Mouse (Mus musculus) left cerebral cortex, postnatal 14 days (tissue): ENCODE data around the gene Crxos. TPM values are rescaled to one million over a fixed set of nuclear protein-coding genes. Genes with fewer than 3 reads are reported as not detected.

ENCODE experiments used
- total RNA-seq, 2 experiments: library from RNA; stranded (reverse); gene quantifications; 2 replicates each; pipeline ENCODE4 v1.2.3; 2021

Gene Crxos
- total RNA-seq, 2 experiments from 2014 or later = not detected

Other genes with a start within 250 kb of the Crxos start
- gene Obox3, start 242.7 kb upstream of the Crxos start, total RNA-seq = not detected
- gene Obox5, start 132.5 kb upstream of the Crxos start, total RNA-seq = not detected
- gene Obox6, start 42.9 kb upstream of the Crxos start, total RNA-seq = not detected
- not detected for gene Crx, start 2.6 kb upstream of the Crxos start, total RNA-seq
- 1,000 to 10,000 TPM; 1,549 to 1,751 TPM for gene Selenow, start 39.8 kb downstream of the Crxos start, total RNA-seq
- 100 to 1,000 TPM in 1 of 2 experiments, 10 to 100 TPM in 1; 97.9 to 106 TPM for gene Nop53, start 63.5 kb downstream of the Crxos start, total RNA-seq
- 1 to 10 TPM; 6.8 to 8.4 TPM for gene Ehd2, start 85.0 kb downstream of the Crxos start, total RNA-seq
- gene Bicra, start 165.3 kb downstream of the Crxos start, total RNA-seq = 10 to 100 TPM; 14.6 to 16.9 TPM
- gene Zfp541, start 179.2 kb downstream of the Crxos start, total RNA-seq = under 1 TPM; 0.40 to 0.59 TPM
- gene Napa, start 215.8 kb downstream of the Crxos start, total RNA-seq = 100 to 1,000 TPM; 241 to 246 TPM
- gene Kptn, start 237.3 kb downstream of the Crxos start, total RNA-seq = 10 to 100 TPM; 41.7 to 47.5 TPM
- 100 to 1,000 TPM; 343 to 360 TPM for gene Slc8a2, start 247.2 kb downstream of the Crxos start, total RNA-seq